Mouse (Mus musculus) liver, adult 2 months (tissue): ENCODE measurements around the gene Cwh43. TPM values are rescaled to one million over a fixed set of nuclear protein-coding genes. Genes with fewer than 3 reads are reported as not detected.

ENCODE experiments used
- DNase-seq: peaks from one replicate; pipeline ENCODE4 v3.0.0-alpha.2; 2011; ENCODE audit warnings: low read depth, low spot score; ENCODE audit errors: extremely low read depth
- H3K27ac ChIP-seq: fragments of 200-500 bp; replicated peaks from 2 replicates; pipeline ENCODE4 v1.5.1; 2012; ENCODE audit warnings: low read depth, mild to moderate bottlenecking, control low read depth, inconsistent platforms, low read length; ENCODE audit not compliant: insufficient read depth
- H3K27me3 ChIP-seq: fragments of 200-500 bp; 2 replicates; pipeline ENCODE4 v1.6.1; 2012; ENCODE audit warnings: mild to moderate bottlenecking, moderate library complexity, low read length, inconsistent platforms; ENCODE audit not compliant: control insufficient read depth, insufficient read depth
- H3K36me3 ChIP-seq: fragments of 200-500 bp; 2 replicates; pipeline ENCODE4 v1.6.1; 2012; ENCODE audit warnings: low read length, inconsistent platforms; ENCODE audit not compliant: control insufficient read depth, insufficient read depth
- H3K4me1 ChIP-seq: fragments of 200-500 bp; 2 replicates; pipeline ENCODE4 v1.6.1; 2011; ENCODE audit warnings: low read length; ENCODE audit not compliant: control insufficient read depth, insufficient read depth
- H3K4me3 ChIP-seq: fragments of 200-500 bp; 2 replicates; pipeline ENCODE4 v1.5.1; 2011; ENCODE audit warnings: low read depth, mild to moderate bottlenecking, control low read depth, low read length, moderate library complexity; ENCODE audit not compliant: insufficient read depth
- H3K79me2 ChIP-seq: fragments of 200-500 bp; 2 replicates; pipeline ENCODE4 v1.6.1; 2012; ENCODE audit warnings: inconsistent platforms, mild to moderate bottlenecking, low read length, moderate library complexity; ENCODE audit not compliant: control insufficient read depth, insufficient read depth
- H3K9ac ChIP-seq: fragments of 200-500 bp; 2 replicates; pipeline ENCODE4 v1.6.1; 2012; ENCODE audit warnings: low read depth, mild to moderate bottlenecking, control low read depth, inconsistent platforms, low read length
- CTCF ChIP-seq: fragments of 200-500 bp; IDR thresholded peaks from 2 replicates; pipeline ENCODE4 v1.5.1; 2011; ENCODE audit warnings: low read depth, low read length, control low read depth
- POLR2A ChIP-seq: fragments of 200-500 bp; IDR thresholded peaks from 2 replicates; pipeline ENCODE4 v1.6.1; 2011; ENCODE audit warnings: low read length, control low read depth; ENCODE audit not compliant: insufficient read depth; ENCODE audit errors: extremely low read depth
- WGBS: fragments of 180-500 bp; shearing (Covaris S2); methylation state at CpG from one replicate; pipeline ENCODE4 v1.1.7; 2018; 5-methylcytosine and 5-hydroxymethylcytosine counted together
- polyA plus RNA-seq: library from polyadenylated mRNA; depleted of rRNA; stranded (reverse); fragments of >200 nt; gene quantifications from 2 replicates; pipeline ENCODE4 v1.2.3, GENCODE M21; 2012
- total RNA-seq: library from RNA; depleted of rRNA; stranded (reverse); fragments of >200 nt; gene quantifications from 2 replicates; pipeline ENCODE4 v1.2.3, GENCODE M21; 2014

The Cwh43 gene
- total and polyA plus RNA-seq, 2 experiments = not detected

- no peaks in the 10 kb centered on the region for H3K36me3 ChIP-seq
- 83% methylated on average over 10 of the region's 10 CpGs for WGBS
Observed at GRCm38 (mm10) chr5:73414172-73414571, 8.3 kb downstream of the Cwh43 start.

GRCm38 (mm10) chr5:73419045-73419695 lies 13.3 kb downstream of the Cwh43 start:
- DNase-seq = no peak
- Histone ChIP-seq H3K27ac (no peak overlapping the region), H3K36me3 (no peaks in the 10 kb centered on the region), H3K27me3 (0 out of 2 replicates have a peak, but pooled peaks cover 2% of the 10 kb centered on the region), H3K4me3 (no peak overlapping the region), H3K79me2 (no peaks in the 10 kb centered on the region), H3K9ac (no peak overlapping the region), H3K4me1 (no peaks in the 10 kb centered on the region)
- WGBS = 58% methylated on average over 11 of the region's 11 CpGs
- TF ChIP-seq POLR2A (no peak), CTCF (no peak)

More at GRCm38 (mm10) chr5:73414172-73414571, 8.3 kb downstream of the Cwh43 start:
- 0 out of 2 replicates have a peak, but pooled peaks cover 2% of the 10 kb centered on the region for H3K27me3 ChIP-seq
- TF ChIP-seq CTCF = no peak
- no peak for TF ChIP-seq POLR2A
- H3K27ac ChIP-seq = no peak overlapping the region
- H3K79me2 ChIP-seq = no peaks in the 10 kb centered on the region
- H3K4me1 ChIP-seq = no peaks in the 10 kb centered on the region
- DNase-seq = no peak
- H3K4me3 ChIP-seq = no peak overlapping the region
- H3K9ac ChIP-seq = no peak overlapping the region

DNA sequence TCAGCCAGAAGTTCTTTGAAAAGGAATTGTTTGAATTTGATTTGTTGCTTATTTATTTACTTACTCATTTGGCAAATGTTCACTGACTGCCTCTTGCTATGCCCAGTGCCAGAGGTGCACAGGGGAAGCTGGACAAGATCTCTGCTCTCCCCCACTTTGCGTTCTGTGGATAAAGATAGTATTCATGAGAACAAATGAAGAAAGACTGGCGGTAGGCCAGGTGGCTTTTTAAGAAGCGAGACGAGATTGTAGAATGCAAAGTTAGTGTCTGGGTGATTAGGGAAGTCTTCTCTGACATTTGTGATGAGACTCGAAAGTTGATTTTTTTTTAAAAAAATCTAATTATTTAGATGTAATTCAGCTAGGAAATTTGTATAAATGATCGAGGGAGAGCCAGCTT lies 20.9 kb downstream of the Cwh43 start:
- Histone ChIP-seq H3K4me1 (no peaks in the 10 kb centered on the region), H3K4me3 (no peak overlapping the region), H3K27ac (no peak overlapping the region), H3K79me2 (no peaks in the 10 kb centered on the region), H3K9ac (no peak overlapping the region), H3K36me3 (no peaks in the 10 kb centered on the region), H3K27me3 (no peaks in the 10 kb centered on the region)
- 77% methylated on average over 6 of the region's 6 CpGs for WGBS
- no peak for TF ChIP-seq POLR2A
- DNase-seq = no peak

GRCm38 (mm10) chr5:73431581-73431980 lies 25.7 kb downstream of the Cwh43 start:
- H3K79me2 ChIP-seq = no peaks in the 10 kb centered on the region
- H3K36me3 ChIP-seq = no peaks in the 10 kb centered on the region
- peak; percentile 90 for TF ChIP-seq CTCF
- TF ChIP-seq POLR2A = no peak
- H3K9ac ChIP-seq = no peak overlapping the region
- no peak overlapping the region for H3K4me3 ChIP-seq
- DNase-seq = peak; percentile 50
- H3K4me1 ChIP-seq = no peaks in the 10 kb centered on the region
- no peaks in the 10 kb centered on the region for H3K27me3 ChIP-seq
- H3K27ac ChIP-seq = no peak overlapping the region
- WGBS = 21% methylated on average over 14 of the region's 14 CpGs

DNA sequence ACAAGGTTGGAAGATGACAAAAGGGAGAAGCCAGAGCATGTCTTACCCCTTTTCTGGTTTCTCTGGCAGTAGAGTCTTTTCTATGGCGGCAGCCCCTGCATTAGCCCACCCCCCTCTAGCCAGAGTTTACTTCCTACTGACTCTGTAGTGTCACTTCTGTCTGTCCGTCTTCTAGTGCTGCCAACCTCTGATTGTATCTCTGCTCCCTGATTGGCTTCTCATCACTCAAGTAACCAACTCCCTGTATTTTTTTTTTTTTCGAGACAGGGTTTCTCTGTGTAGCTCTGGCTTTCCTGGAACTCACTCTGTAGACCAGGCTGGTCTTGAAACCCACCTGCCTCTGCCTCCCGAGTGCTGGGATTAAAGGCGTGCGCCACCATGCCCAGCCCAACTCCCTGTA lies 26.9 kb downstream of the Cwh43 start:
- H3K4me1 ChIP-seq = no peaks in the 10 kb centered on the region
- TF ChIP-seq CTCF (no peak), POLR2A (no peak)
- no peak overlapping the region for H3K4me3 ChIP-seq
- no peak for DNase-seq
- no peaks in the 10 kb centered on the region for H3K79me2 ChIP-seq
- no peaks in the 10 kb centered on the region for H3K27me3 ChIP-seq
- H3K36me3 ChIP-seq = no peaks in the 10 kb centered on the region
- H3K9ac ChIP-seq = no peak overlapping the region
- 76% methylated on average over 6 of the region's 6 CpGs for WGBS
- no peak overlapping the region for H3K27ac ChIP-seq

DNA sequence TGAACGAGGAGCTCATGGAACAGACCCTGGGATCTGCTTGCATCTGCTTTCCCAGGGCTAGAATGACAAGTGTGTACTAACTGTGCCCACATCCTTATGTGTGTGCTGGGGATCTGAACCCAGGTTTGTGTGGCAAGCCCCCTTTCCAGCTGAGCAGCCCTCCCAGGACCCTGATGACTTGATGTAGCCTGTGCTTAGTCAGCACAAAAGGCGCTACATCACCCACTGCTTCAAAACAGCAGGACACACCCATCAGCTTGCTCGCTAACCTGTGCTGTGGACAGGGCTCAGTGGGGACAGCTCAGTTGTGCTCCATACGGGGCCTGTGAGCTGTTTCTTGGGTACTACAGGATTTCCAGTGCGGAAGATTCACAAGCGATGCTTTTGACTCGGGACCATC lies 28.9 kb downstream of the Cwh43 start:
- WGBS = 81% methylated on average over 7 of the region's 7 CpGs
- Histone ChIP-seq H3K9ac (no peak overlapping the region), H3K36me3 (no peaks in the 10 kb centered on the region), H3K27ac (no peak overlapping the region), H3K79me2 (no peaks in the 10 kb centered on the region), H3K27me3 (no peaks in the 10 kb centered on the region), H3K4me1 (no peaks in the 10 kb centered on the region), H3K4me3 (no peak overlapping the region)
- no peak for DNase-seq
- TF ChIP-seq CTCF = no peak
- no peak for TF ChIP-seq POLR2A
